Mouse (Mus musculus) brown adipose tissue, adult 24 weeks (tissue): ENCODE data around the gene Sms. TPM values are rescaled to one million over a fixed set of nuclear protein-coding genes. Genes with fewer than 3 reads are reported as not detected.

Experiments used
- polyA plus RNA-seq: library from polyadenylated mRNA; stranded (reverse); fragments of >200 nt; gene quantifications from 2 replicates; pipeline ENCODE4 v1.2.4, GENCODE M21; 2012; ENCODE audit not compliant: missing spikeins, insufficient read depth, insufficient read length

Sms gene
- polyA plus RNA-seq, 1 experiment, result 6.7 TPM

Other genes with a start within 250 kb of the Sms start
- not detected in 2 replicates for gene Phex, start 77.0 kb downstream of the Sms start, polyA plus RNA-seq
- 0.71 and 1.5 TPM in 2 replicates for gene Yy2, start 76.7 kb upstream of the Sms start, polyA plus RNA-seq
- 5.0 and 6.3 TPM in 2 replicates for gene Mbtps2, start 106.4 kb upstream of the Sms start, polyA plus RNA-seq
- 10.9 and 20.0 TPM in 2 replicates for gene Smpx, start 206.6 kb upstream of the Sms start, polyA plus RNA-seq